Mouse (Mus musculus): ENCODE measurements around the gene Serpinb8.

Gene Serpinb8

DNA sequence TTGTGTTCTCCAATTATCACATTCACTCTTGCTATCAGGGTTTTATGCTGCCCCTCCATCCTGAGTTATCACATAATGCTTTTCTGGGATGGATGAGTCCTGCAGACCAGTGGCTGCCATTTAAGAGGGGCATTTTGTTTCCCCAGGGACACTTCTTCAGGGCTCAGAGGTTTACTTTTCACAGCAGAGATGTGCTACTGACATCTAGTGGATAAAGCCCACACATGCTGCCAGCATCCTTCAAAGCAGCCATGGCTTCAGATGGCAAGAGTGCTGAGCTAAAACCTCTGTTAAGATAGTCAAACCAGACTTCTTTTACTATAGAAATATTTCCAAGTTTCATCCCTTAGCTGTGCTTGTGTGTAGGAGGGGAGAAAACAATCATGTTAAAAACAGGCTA lies 8.7 kb downstream of the Serpinb8 start:
- DNase-seq (ENCODE audit: low read depth, low spot score) = no peak
- no peaks in the 10 kb centered on the region for H3K36me3 ChIP-seq (ENCODE audit: control insufficient read depth, insufficient read depth, low read length, poor library complexity, severe bottlenecking)
- no peaks in the 10 kb centered on the region for H3K27me3 ChIP-seq (ENCODE audit: control insufficient read depth, insufficient read depth, low read length, poor library complexity, severe bottlenecking)

GRCm38 (mm10) chr1:107608942-107609341 lies 19.1 kb downstream of the Serpinb8 start:
- H3K36me3 ChIP-seq (ENCODE audit: control insufficient read depth, insufficient read depth, low read length, poor library complexity, severe bottlenecking) = no peaks in the 10 kb centered on the region
- no peaks in the 10 kb centered on the region for H3K27me3 ChIP-seq (ENCODE audit: control insufficient read depth, insufficient read depth, low read length, poor library complexity, severe bottlenecking)
- no peak for DNase-seq (ENCODE audit: low read depth, low spot score)

DNA sequence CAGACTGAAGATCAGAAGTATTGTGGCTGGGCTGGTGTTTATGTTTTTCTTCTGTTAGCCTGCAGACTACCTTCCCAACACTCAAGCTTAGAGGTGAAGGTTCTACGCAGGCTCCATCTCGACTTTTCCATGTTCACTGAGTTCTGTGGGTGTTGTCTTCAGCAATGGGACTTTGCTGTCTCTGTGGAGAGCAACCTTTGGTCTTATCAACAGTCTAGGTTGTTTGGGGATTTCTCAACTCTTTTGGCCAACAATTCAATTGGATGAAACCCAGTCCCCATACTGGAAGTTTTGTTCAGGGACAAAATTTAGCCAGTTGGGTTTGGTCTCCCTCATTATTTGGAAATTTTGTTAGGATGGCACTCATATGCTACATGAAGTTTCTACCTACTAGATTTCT lies 24.3 kb downstream of the Serpinb8 start:
- no peaks in the 10 kb centered on the region for H3K27me3 ChIP-seq (ENCODE audit: control insufficient read depth, insufficient read depth, low read length, poor library complexity, severe bottlenecking)
- no peak for DNase-seq (ENCODE audit: low read depth, low spot score)
- H3K36me3 ChIP-seq (ENCODE audit: control insufficient read depth, insufficient read depth, low read length, poor library complexity, severe bottlenecking) = no peaks in the 10 kb centered on the region

DNA sequence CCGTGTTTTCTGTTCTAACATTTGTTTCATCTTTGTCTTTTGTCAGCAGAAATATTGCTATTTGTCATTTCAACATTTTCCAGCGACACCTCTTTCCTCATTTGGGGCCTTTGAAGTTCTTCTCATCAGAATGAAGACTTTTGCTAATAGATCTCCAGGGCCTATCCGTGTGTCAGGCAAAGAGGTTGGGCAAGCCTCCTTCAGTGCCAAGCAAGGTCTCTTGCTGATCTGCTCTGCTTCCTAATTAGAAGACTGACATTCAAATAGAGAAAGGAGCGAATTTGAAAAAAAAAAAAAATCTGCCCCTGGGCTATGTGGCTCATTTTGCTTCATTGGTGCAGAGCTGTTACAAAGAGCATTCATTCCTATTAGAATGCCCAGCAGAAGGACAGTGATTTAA lies 32.2 kb downstream of the Serpinb8 start:
- no peak for DNase-seq (ENCODE audit: low read depth, low spot score)
- Histone ChIP-seq H3K36me3 (ENCODE audit: control insufficient read depth, insufficient read depth, low read length, poor library complexity, severe bottlenecking) (no peaks in the 10 kb centered on the region), H3K27me3 (ENCODE audit: control insufficient read depth, insufficient read depth, low read length, poor library complexity, severe bottlenecking) (no peaks in the 10 kb centered on the region)

DNA sequence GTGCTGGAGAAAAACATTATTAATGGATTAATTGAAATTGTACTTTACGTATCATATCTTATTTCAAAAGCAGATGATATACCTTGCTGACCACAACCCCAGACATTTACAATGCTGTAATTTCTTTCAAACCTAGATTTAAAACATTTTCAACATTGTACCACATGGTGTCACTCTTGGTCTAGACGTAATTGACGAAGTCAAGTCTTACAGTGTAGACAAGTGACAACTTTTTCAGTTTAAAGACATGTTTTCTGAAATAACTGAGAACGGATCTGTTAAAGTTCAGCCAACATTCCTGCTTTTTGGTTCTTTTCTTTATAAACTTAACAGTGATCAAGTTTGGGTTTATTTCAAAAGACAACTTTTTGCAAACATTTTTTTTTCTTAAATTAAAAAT lies 46.1 kb downstream of the Serpinb8 start:
- no peak for DNase-seq (ENCODE audit: low read depth, low spot score)
- no peaks in the 10 kb centered on the region for H3K36me3 ChIP-seq (ENCODE audit: control insufficient read depth, insufficient read depth, low read length, poor library complexity, severe bottlenecking)

DNA sequence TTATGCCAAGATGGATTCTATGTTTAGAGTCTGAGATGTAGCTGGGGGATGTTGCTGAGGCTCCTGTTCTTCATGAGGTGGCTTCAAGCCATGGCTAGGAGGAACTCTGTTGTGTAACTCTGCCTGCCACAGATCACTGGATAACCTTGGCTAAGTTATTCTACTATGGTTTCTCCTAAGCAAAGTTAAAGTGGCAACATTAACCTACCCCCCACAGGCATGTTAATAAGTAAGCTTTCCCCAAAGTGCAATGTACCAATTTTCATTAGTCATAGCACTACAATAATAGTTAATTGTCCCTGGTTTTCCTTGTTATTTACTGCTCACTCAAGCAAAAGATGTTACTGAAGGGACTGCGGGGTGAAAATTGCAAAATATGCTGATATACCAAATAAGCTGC lies 48.2 kb downstream of the Serpinb8 start:
- Histone ChIP-seq H3K36me3 (ENCODE audit: control insufficient read depth, insufficient read depth, low read length, poor library complexity, severe bottlenecking) (no peaks in the 10 kb centered on the region), H3K27me3 (ENCODE audit: control insufficient read depth, insufficient read depth, low read length, poor library complexity, severe bottlenecking) (no peaks in the 10 kb centered on the region)
- DNase-seq (ENCODE audit: low read depth, low spot score) = no peak

More for the DNA sequence above, 46.1 kb downstream of the Serpinb8 start:
- H3K27me3 ChIP-seq (ENCODE audit: control insufficient read depth, insufficient read depth, low read length, poor library complexity, severe bottlenecking) = no peaks in the 10 kb centered on the region

- Histone ChIP-seq H3K27me3 (ENCODE audit: control insufficient read depth, insufficient read depth, low read length, poor library complexity, severe bottlenecking) (no peaks in the 10 kb centered on the region), H3K36me3 (ENCODE audit: control insufficient read depth, insufficient read depth, low read length, poor library complexity, severe bottlenecking) (no peaks in the 10 kb centered on the region)
- no peak for DNase-seq (ENCODE audit: low read depth, low spot score)
These were observed 48.7 kb downstream of the Serpinb8 start for GRCm38 (mm10) chr1:107638459-107638858.

GRCm38 (mm10) chr1:107642457-107643118 lies 52.8 kb downstream of the Serpinb8 start:
- no peak for DNase-seq (ENCODE audit: low read depth, low spot score)
- no peaks in the 10 kb centered on the region for H3K36me3 ChIP-seq (ENCODE audit: control insufficient read depth, insufficient read depth, low read length, poor library complexity, severe bottlenecking)
- no peaks in the 10 kb centered on the region for H3K27me3 ChIP-seq (ENCODE audit: control insufficient read depth, insufficient read depth, low read length, poor library complexity, severe bottlenecking)

- DNase-seq (ENCODE audit: low read depth, low spot score) = no peak
- Histone ChIP-seq H3K27me3 (ENCODE audit: control insufficient read depth, insufficient read depth, low read length, poor library complexity, severe bottlenecking) (no peaks in the 10 kb centered on the region), H3K36me3 (ENCODE audit: control insufficient read depth, insufficient read depth, low read length, poor library complexity, severe bottlenecking) (no peaks in the 10 kb centered on the region)
These were observed 55.3 kb downstream of the Serpinb8 start for GRCm38 (mm10) chr1:107645086-107645485.

GRCm38 (mm10) chr1:107657689-107658088 lies 67.9 kb downstream of the Serpinb8 start:
- no peak for DNase-seq (ENCODE audit: low read depth, low spot score)
- Histone ChIP-seq H3K36me3 (ENCODE audit: control insufficient read depth, insufficient read depth, low read length, poor library complexity, severe bottlenecking) (no peaks in the 10 kb centered on the region), H3K27me3 (ENCODE audit: control insufficient read depth, insufficient read depth, low read length, poor library complexity, severe bottlenecking) (no peaks in the 10 kb centered on the region)
